Mouse (Mus musculus) heart, embryonic 13.5 days (tissue): ENCODE data around the gene Dapk2. TPM values are rescaled to one million over a fixed set of nuclear protein-coding genes. Genes with fewer than 3 reads are reported as not detected.

ENCODE experiments used
- ATAC-seq: fragments of 200-750 bp; cut with Nextera tagmentation; 2 replicates; pipeline ENCODE4 v1.8.0; 2017; ENCODE audit warnings: moderate TSS enrichment; ENCODE audit not compliant: insufficient number of reproducible peaks, low FRiP score, low TSS enrichment; ENCODE audit errors: extremely low read depth
- H3K27ac ChIP-seq: fragments of 300-500 bp; sonication (generic); replicated peaks from 2 replicates; pipeline ENCODE4 v1.5.1; 2015; ENCODE audit warnings: moderate library complexity, mild to moderate bottlenecking, inconsistent platforms
- H3K27me3 ChIP-seq: fragments of 300-500 bp; sonication (generic); replicated peaks from 2 replicates; pipeline ENCODE4 v1.6.1; 2015; ENCODE audit warnings: mild to moderate bottlenecking, inconsistent platforms
- H3K36me3 ChIP-seq: fragments of 300-500 bp; sonication (generic); 2 replicates; pipeline ENCODE4 v1.6.1; 2015; ENCODE audit warnings: mild to moderate bottlenecking, inconsistent platforms
- H3K4me1 ChIP-seq: fragments of 300-500 bp; sonication (generic); 2 replicates; pipeline ENCODE4 v1.6.1; 2015; ENCODE audit warnings: inconsistent platforms
- H3K4me2 ChIP-seq: fragments of 300-500 bp; sonication (generic); 2 replicates; pipeline ENCODE4 v1.6.1; 2015; ENCODE audit warnings: inconsistent platforms, mild to moderate bottlenecking, moderate library complexity
- H3K4me3 ChIP-seq: fragments of 300-500 bp; sonication (generic); 2 replicates; pipeline ENCODE4 v1.5.1; 2015; ENCODE audit warnings: moderate library complexity, mild to moderate bottlenecking, inconsistent platforms
- H3K9ac ChIP-seq: fragments of 300-500 bp; sonication (generic); 2 replicates; pipeline ENCODE4 v1.6.1; 2015; ENCODE audit warnings: inconsistent platforms, mild to moderate bottlenecking, moderate library complexity
- H3K9me3 ChIP-seq: fragments of 300-500 bp; sonication (generic); 2 replicates; pipeline ENCODE4 v1.6.1; 2016; ENCODE audit warnings: inconsistent platforms
- WGBS: fragments of 180-500 bp; shearing (Covaris S2); methylation state at CpG from one replicate; pipeline ENCODE4 v1.1.7; 2015; ENCODE audit warnings: mixed read lengths; 5-methylcytosine and 5-hydroxymethylcytosine counted together
- polyA plus RNA-seq: library from polyadenylated mRNA; unstranded; fragments of >200 nt; fragmentation: Nextera tagmentation; extraction: Ambion mirVana; gene quantifications from 2 replicates; pipeline ENCODE4 v1.2.1, GENCODE M21; 2015

Dapk2 gene
- polyA plus RNA-seq, 1 experiment from 2014 or later: 4.5 TPM

DNA sequence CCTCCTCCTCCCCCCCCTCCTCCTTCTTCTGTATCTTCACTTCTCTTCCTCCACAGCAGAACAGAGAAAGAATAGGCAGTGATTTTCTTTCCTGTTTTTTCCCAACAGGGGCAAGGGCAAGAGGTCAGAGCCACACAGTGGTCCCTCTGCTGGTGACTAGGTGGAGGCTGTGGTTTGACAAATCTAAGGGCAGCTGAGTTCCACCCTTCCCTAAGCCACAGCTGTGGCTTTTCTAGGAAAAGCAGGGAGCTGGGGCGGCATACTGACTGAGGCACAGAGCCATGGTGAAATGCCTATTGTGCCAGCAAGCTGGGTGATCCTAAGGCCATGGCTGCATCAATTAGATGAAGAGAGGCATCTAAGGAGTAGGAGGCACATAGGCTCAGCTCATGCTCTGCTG lies 79.7 kb downstream of the Dapk2 start:
- Histone ChIP-seq H3K27ac (no peak overlapping the region), H3K4me2 (no peak overlapping the region), H3K4me3 (no peak overlapping the region), H3K36me3 (peaks cover 4% of the 10 kb centered on the region; the same call in 1 of the 2 replicates), H3K9me3 (0 out of 2 replicates have a peak, but pooled peaks cover 3% of the 10 kb centered on the region), H3K27me3 (no peaks in the 10 kb centered on the region), H3K9ac (no peak overlapping the region), H3K4me1 (peaks cover 42% of the 10 kb centered on the region)
- 82% methylated on average over 1 of the region's 1 CpGs for WGBS
- no peak for ATAC-seq

DNA sequence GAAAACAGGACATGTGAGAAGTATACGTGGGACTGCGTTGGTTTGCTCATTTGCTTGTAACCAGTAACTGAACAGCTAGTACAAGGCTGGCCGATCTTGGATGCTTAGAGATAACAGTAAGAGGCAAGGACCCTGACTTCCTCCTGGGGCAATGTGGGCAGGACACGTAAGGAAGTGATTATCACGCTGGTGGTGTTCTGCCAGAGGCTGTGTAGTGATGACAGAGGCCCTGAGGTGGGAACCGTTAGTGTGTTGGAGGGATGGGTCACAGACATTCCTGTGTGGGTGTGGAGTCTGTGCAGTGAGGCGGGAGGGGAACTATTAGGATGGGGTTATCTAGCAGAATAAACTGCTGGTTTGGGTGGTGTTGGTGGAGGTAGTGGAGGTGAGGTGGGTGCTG lies 81.2 kb downstream of the Dapk2 start:
- H3K4me3 ChIP-seq: no peak overlapping the region
- H3K9me3 ChIP-seq: 0 out of 2 replicates have a peak, but pooled peaks cover 3% of the 10 kb centered on the region
- no peak overlapping the region for H3K4me2 ChIP-seq
- WGBS: 47% methylated on average over 7 of the region's 7 CpGs
- ATAC-seq: no peak
- no peak overlapping the region for H3K27ac ChIP-seq
- H3K9ac ChIP-seq: no peak overlapping the region
- peaks cover 49% of the 10 kb centered on the region for H3K4me1 ChIP-seq
- no peaks in the 10 kb centered on the region for H3K27me3 ChIP-seq
- H3K36me3 ChIP-seq: peaks cover 4% of the 10 kb centered on the region; the same call in 1 of the 2 replicates

DNA sequence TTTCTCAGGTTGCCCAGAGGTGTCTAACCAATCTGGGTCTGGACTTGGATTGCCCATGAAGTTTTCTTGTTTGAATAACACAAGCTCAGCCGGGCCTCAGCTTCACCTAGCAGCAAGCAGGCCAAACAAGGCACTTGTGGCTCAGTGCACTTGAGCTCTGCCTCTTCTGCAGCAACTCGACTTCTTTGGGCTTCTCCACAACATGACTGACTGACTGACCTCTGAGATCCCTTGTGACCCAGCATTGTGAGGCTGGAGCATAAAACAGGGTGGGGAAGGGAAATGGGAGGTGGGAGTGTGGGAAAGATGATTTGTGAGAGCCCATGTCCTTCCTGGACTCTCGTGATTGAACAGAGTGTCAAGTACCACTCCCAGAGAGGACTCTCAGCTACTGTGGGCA lies 81.7 kb downstream of the Dapk2 start:
- H3K9ac ChIP-seq: no peak overlapping the region
- H3K4me2 ChIP-seq: no peak overlapping the region
- H3K36me3 ChIP-seq: peaks cover 4% of the 10 kb centered on the region; the same call in 1 of the 2 replicates
- 57% methylated on average over 3 of the region's 3 CpGs for WGBS
- 0 out of 2 replicates have a peak overlapping the region, but pooled peaks have one; percentile 3 for H3K27ac ChIP-seq
- 0 out of 2 replicates have a peak, but pooled peaks cover 3% of the 10 kb centered on the region for H3K9me3 ChIP-seq
- no peak for ATAC-seq
- peaks cover 49% of the 10 kb centered on the region for H3K4me1 ChIP-seq
- H3K4me3 ChIP-seq: no peak overlapping the region
- no peaks in the 10 kb centered on the region for H3K27me3 ChIP-seq

DNA sequence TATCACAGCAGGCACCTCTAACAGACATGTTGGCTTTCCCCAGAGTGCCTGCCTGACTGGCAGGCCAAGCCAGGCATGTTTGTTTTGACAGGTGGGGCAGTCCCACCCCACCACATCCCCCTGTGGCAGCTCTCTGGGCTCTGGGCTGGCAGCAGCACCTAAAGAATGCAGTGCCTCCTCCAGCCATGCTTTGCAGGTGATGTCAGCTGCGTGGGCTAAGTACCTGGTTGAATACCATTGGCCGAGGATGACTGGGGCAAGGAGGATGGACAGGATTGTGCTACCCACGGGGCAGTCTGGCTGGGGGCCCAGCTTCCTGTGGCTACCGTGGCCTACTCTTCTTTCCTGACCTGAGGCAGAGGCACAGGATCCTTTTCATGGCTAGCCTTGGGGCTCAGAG lies 82.5 kb downstream of the Dapk2 start:
- peaks cover 49% of the 10 kb centered on the region for H3K4me1 ChIP-seq
- no peak for ATAC-seq
- H3K9ac ChIP-seq: no peak overlapping the region
- no peak overlapping the region for H3K4me3 ChIP-seq
- WGBS: 42% methylated on average over 4 of the region's 4 CpGs
- H3K27ac ChIP-seq: 0 out of 2 replicates have a peak overlapping the region, but pooled peaks have one; percentile 9
- peaks cover 1% of the 10 kb centered on the region; the same call in 1 of the 2 replicates for H3K36me3 ChIP-seq
- no peaks in the 10 kb centered on the region for H3K9me3 ChIP-seq
- H3K27me3 ChIP-seq: no peaks in the 10 kb centered on the region
- H3K4me2 ChIP-seq: no peak overlapping the region

DNA sequence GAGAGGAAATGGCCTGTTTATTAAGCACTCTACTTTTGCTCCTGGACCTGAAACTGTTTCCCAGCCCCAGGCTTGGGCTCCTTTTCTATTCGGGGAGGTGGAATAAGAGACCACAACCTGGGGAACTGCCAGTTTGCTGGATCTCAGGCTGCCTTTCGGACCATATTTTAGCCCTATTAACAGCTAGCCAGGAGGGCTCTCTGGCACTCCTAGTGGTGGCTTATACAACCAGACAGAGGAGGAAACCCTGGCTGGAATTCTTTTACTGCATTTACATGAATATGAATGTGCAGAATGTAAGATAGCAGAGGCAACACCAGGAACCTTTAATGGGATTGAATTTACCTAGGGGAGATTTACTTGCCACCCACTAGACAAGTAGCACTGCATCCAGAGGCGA lies 83.0 kb downstream of the Dapk2 start:
- Histone ChIP-seq H3K4me3 (no peak overlapping the region), H3K27ac (0 out of 2 replicates have a peak overlapping the region, but pooled peaks have one; percentile 9), H3K36me3 (no peaks in the 10 kb centered on the region), H3K9ac (no peak overlapping the region), H3K9me3 (no peaks in the 10 kb centered on the region), H3K4me1 (peaks cover 51% of the 10 kb centered on the region), H3K4me2 (no peak overlapping the region), H3K27me3 (no peaks in the 10 kb centered on the region)
- ATAC-seq: no peak
- 64% methylated on average over 3 of the region's 3 CpGs for WGBS

DNA sequence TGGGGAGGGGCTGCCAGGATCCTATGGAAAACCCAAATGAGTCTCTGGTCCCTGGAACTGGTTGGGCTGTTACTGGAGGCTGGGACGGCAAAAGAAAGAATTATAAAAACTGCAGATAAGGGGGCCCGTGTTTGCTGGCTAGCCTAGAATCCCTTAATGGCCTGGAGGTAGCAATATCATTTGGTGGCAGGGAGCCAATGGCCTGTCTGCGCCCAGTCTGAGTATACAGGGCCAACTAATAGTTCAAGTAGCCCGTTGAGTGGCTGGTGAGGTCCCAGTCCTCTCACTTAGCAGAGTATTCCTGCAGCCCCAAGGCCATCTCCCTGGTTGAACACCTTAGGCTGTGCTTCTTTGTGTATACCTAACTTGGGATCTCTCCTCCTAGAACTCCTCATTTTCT lies 83.7 kb downstream of the Dapk2 start:
- H3K9me3 ChIP-seq: no peaks in the 10 kb centered on the region
- H3K27ac ChIP-seq: 0 out of 2 replicates have a peak overlapping the region, but pooled peaks have one; percentile 24
- no peak overlapping the region for H3K4me3 ChIP-seq
- H3K27me3 ChIP-seq: no peaks in the 10 kb centered on the region
- H3K4me2 ChIP-seq: no peak overlapping the region
- ATAC-seq: no peak
- H3K9ac ChIP-seq: no peak overlapping the region
- no peaks in the 10 kb centered on the region for H3K36me3 ChIP-seq
- peaks cover 48% of the 10 kb centered on the region for H3K4me1 ChIP-seq
- 29% methylated on average over 4 of the region's 4 CpGs for WGBS

DNA sequence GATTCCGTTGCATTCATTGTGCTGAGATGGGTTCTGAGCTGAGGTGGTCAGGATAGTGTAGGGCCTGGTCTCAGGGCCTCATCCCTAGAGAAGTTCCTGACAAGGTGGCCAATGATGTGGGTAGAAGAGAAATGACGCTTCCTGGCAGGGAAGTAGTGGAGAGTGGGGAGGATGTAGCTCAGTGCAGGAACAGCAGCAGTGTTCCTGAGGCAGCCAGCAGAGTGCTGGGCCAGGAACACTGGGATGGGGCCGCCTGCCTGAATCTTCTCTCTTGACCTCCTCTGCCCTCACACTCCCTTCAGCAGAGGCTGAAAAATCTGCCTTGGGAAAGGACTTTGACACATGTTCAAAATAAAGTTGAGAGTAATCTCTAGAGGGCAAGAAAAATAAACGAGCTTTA lies 85.2 kb downstream of the Dapk2 start:
- 60% methylated on average over 4 of the region's 4 CpGs for WGBS
- no peaks in the 10 kb centered on the region for H3K27me3 ChIP-seq
- H3K9me3 ChIP-seq: no peaks in the 10 kb centered on the region
- no peak overlapping the region for H3K4me3 ChIP-seq
- no peak overlapping the region for H3K4me2 ChIP-seq
- ATAC-seq: no peak
- H3K9ac ChIP-seq: no peak overlapping the region
- peaks cover 47% of the 10 kb centered on the region for H3K4me1 ChIP-seq
- H3K36me3 ChIP-seq: no peaks in the 10 kb centered on the region
- no peak overlapping the region for H3K27ac ChIP-seq

DNA sequence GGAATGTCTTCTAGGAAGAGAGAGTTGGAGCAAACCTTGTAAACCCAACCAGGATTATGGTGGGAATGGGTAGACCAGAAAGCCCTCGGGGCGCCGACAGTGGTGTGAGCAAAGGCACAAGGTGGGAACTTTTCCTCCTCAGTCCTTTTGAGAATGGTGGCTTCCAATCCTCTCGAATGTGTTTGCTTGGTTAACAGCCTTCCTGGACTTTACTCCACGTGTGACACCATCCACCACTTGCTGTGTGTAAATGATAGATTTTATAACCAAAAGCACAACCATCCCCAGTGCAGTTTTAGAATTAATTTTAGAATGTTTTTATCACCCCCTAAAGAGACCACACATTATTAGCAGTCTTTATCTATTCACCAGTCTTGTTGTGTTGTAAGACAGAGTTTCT lies 86.1 kb downstream of the Dapk2 start:
- ATAC-seq: no peak
- Histone ChIP-seq H3K36me3 (no peaks in the 10 kb centered on the region), H3K4me2 (no peak overlapping the region), H3K4me1 (peaks cover 47% of the 10 kb centered on the region), H3K27ac (no peak overlapping the region), H3K9me3 (no peaks in the 10 kb centered on the region), H3K9ac (no peak overlapping the region), H3K4me3 (no peak overlapping the region), H3K27me3 (no peaks in the 10 kb centered on the region)
- WGBS: 90% methylated on average over 5 of the region's 5 CpGs

DNA sequence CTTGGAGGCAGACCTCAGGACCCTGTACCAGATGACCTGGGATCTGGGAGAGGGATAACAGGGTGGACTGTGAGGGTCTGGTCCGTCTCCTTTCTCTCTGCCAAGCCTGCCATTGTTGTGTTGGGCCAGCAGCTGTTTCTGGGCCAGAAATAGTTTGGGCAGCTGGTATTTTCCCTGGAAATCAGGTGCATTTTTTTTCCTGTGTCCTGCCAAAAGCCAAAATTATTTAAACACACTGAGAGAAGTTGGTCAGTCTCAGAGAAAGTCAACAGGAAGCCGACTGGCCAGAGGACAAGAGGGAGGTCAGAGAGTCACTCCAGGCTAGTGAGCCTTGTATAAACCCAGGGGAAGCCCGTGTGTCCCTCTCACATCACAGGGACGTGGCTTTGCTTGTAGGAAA lies 87.7 kb downstream of the Dapk2 start:
- Histone ChIP-seq H3K4me2 (no peak overlapping the region), H3K27ac (no peak overlapping the region), H3K4me1 (peaks cover 36% of the 10 kb centered on the region), H3K27me3 (no peaks in the 10 kb centered on the region; the same call in 1 of the 2 replicates), H3K4me3 (no peak overlapping the region), H3K9me3 (no peaks in the 10 kb centered on the region), H3K9ac (no peak overlapping the region), H3K36me3 (no peaks in the 10 kb centered on the region)
- 48% methylated on average over 4 of the region's 4 CpGs for WGBS
- no peak for ATAC-seq

DNA sequence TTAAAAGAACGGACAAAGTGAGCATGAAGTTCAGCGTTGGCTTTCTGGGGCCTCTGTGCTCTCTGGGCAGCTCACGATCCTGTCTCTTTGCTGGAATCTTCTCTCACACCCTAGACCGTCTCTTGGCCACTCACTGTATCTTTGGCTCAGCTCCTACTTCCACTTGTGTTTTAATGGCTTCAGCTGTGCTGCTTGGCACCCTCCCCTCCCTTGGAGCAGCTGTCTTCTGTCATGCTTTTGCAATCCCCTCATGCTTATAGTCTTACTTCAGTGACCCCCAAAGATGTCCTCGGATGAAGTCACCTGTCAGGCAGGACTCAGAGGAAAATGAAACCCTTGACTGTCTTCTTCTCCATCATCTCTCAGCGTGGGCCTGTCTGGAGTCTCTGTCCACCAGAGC lies 91.3 kb downstream of the Dapk2 start:
- Histone ChIP-seq H3K4me1 (peaks cover 13% of the 10 kb centered on the region; the same call in 1 of the 2 replicates), H3K27me3 (no peaks in the 10 kb centered on the region; the same call in none of the 2 replicates), H3K4me2 (no peak overlapping the region), H3K36me3 (no peaks in the 10 kb centered on the region), H3K9ac (no peak overlapping the region), H3K27ac (no peak overlapping the region), H3K9me3 (no peaks in the 10 kb centered on the region), H3K4me3 (no peak overlapping the region)
- ATAC-seq: no peak
- WGBS: 68% methylated on average over 6 of the region's 6 CpGs

DNA sequence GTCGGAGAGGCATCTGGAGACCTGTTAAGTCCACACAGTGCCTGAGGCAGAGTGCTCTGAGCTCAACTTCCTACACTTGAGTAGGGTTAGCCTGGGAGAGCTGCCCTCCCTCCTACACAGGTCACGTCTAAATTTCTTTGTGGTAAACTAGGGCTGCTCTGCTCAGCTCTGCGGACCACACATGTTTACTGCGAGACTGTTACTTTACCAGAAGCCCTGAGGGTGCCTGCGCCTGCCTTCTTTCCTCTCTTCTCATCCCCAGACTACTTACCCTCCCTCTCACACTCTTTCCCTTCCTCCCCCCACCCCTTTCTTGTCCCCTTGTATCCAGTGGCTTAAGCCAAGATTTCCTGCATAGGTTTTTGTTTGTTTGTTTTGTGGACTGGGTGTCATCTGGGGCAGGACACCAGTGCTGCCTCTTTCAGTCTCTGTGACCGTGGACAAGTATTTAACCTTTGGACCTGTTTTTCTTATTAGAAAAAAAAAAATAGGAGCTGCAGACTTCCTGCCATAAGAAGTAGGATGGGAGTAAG lies 93.2 kb downstream of the Dapk2 start:
- no peak overlapping the region for H3K27ac ChIP-seq
- H3K4me3 ChIP-seq: no peak overlapping the region
- WGBS: 52% methylated on average over 6 of the region's 6 CpGs
- H3K36me3 ChIP-seq: no peaks in the 10 kb centered on the region
- no peak overlapping the region for H3K9ac ChIP-seq
- ATAC-seq: no peak
- H3K9me3 ChIP-seq: no peaks in the 10 kb centered on the region
- no peak overlapping the region for H3K4me2 ChIP-seq
- no peaks in the 10 kb centered on the region; the same call in none of the 2 replicates for H3K27me3 ChIP-seq
- H3K4me1 ChIP-seq: peaks cover 11% of the 10 kb centered on the region; the same call in 1 of the 2 replicates

DNA sequence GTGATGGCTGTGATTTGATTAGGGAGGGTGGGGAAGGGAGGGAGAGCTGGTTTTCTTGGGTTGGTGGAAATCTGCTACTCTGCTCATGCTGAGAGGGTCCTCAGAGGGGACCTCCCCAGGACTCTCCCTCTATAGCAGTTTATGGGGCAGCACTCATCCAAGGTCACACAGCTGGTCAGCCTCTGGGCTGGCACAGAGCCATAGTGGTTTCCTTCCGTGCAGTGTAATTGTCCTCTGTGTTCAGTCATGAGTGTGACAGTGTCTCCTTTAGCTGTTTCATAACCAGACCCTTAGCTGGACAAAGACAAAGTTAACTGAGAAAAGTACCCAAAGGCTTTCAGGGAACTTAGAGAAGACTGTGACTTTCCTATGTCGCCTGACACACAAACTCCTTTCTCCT lies 103.7 kb downstream of the Dapk2 start:
- Histone ChIP-seq H3K4me2 (no peak overlapping the region), H3K9ac (no peak overlapping the region), H3K9me3 (no peaks in the 10 kb centered on the region), H3K36me3 (no peaks in the 10 kb centered on the region), H3K4me1 (no peaks in the 10 kb centered on the region), H3K27me3 (no peaks in the 10 kb centered on the region), H3K27ac (no peak overlapping the region), H3K4me3 (no peak overlapping the region)
- 77% methylated on average over 2 of the region's 2 CpGs for WGBS
- no peak for ATAC-seq
